Mouse (Mus musculus) heart, embryonic 15.5 days (tissue): ENCODE measurements around the gene Rgp1. TPM values are rescaled to one million over a fixed set of nuclear protein-coding genes. Genes with fewer than 3 reads are reported as not detected.

ENCODE experiments used
- ATAC-seq: fragments of 200-750 bp; cut with Nextera tagmentation; replicated peaks from 2 replicates; pipeline ENCODE4 v1.8.0; 2017; ENCODE audit warnings: low read depth, moderate TSS enrichment; ENCODE audit not compliant: insufficient number of reproducible peaks, insufficient read depth, low FRiP score
- H3K27ac ChIP-seq: fragments of 300-500 bp; sonication (generic); 2 replicates; pipeline ENCODE4 v1.5.1; 2015; ENCODE audit warnings: mild to moderate bottlenecking, inconsistent platforms
- H3K27me3 ChIP-seq: fragments of 300-500 bp; sonication (generic); 2 replicates; pipeline ENCODE4 v1.6.1; 2015; ENCODE audit warnings: inconsistent platforms
- H3K36me3 ChIP-seq: fragments of 300-500 bp; sonication (generic); 2 replicates; pipeline ENCODE4 v1.6.1; 2015; ENCODE audit warnings: mild to moderate bottlenecking, inconsistent platforms
- H3K4me1 ChIP-seq: fragments of 300-500 bp; sonication (generic); replicated peaks from 2 replicates; pipeline ENCODE4 v1.6.1; 2015; ENCODE audit warnings: inconsistent platforms
- H3K4me2 ChIP-seq: fragments of 300-500 bp; sonication (generic); 2 replicates; pipeline ENCODE4 v1.6.1; 2015; ENCODE audit warnings: inconsistent platforms, mild to moderate bottlenecking, moderate library complexity
- H3K4me3 ChIP-seq: fragments of 300-500 bp; sonication (generic); 2 replicates; pipeline ENCODE4 v1.5.1; 2015; ENCODE audit warnings: mild to moderate bottlenecking, inconsistent platforms
- H3K9ac ChIP-seq: fragments of 300-500 bp; sonication (generic); 2 replicates; pipeline ENCODE4 v1.6.1; 2015; ENCODE audit warnings: mild to moderate bottlenecking, inconsistent platforms
- H3K9me3 ChIP-seq: fragments of 300-500 bp; sonication (generic); replicated peaks from 2 replicates; pipeline ENCODE4 v1.6.1; 2016; ENCODE audit warnings: inconsistent platforms
- WGBS: fragments of 180-500 bp; shearing (Covaris S2); methylation state at CpG from one replicate; pipeline ENCODE4 v1.1.7; 2015; ENCODE audit warnings: mixed read lengths; 5-methylcytosine and 5-hydroxymethylcytosine counted together
- polyA plus RNA-seq: library from polyadenylated mRNA; unstranded; fragments of >200 nt; fragmentation: Nextera tagmentation; extraction: Ambion mirVana; gene quantifications from 2 replicates; pipeline ENCODE4 v1.2.1, GENCODE M21; 2015

Rgp1 gene
- polyA plus RNA-seq, 1 experiment from 2014 or later = 14.6 TPM

GRCm38 (mm10) chr4:43598200-43598599 is 19.7 kb downstream of the Rgp1 start:
- Histone ChIP-seq H3K9me3 (no peaks in the 10 kb centered on the region), H3K4me1 (no peaks in the 10 kb centered on the region), H3K9ac (no peak overlapping the region), H3K27ac (no peak overlapping the region), H3K36me3 (no peaks in the 10 kb centered on the region), H3K27me3 (0 out of 2 replicates have a peak, but pooled peaks cover 3% of the 10 kb centered on the region), H3K4me2 (no peak overlapping the region), H3K4me3 (no peak overlapping the region)
- no peak for ATAC-seq
- WGBS = 76% methylated on average over 4 of the region's 4 CpGs

- Histone ChIP-seq H3K4me3 (no peak overlapping the region), H3K9me3 (no peaks in the 10 kb centered on the region), H3K9ac (no peak overlapping the region), H3K4me1 (no peaks in the 10 kb centered on the region), H3K4me2 (no peak overlapping the region), H3K27me3 (0 out of 2 replicates have a peak, but pooled peaks cover 3% of the 10 kb centered on the region), H3K36me3 (no peaks in the 10 kb centered on the region), H3K27ac (no peak overlapping the region)
- WGBS = 78% methylated on average over 7 of the region's 7 CpGs
- ATAC-seq = no peak
These were observed 20.3 kb downstream of the Rgp1 start for GRCm38 (mm10) chr4:43598650-43599380.

GRCm38 (mm10) chr4:43600195-43600934 is 21.9 kb downstream of the Rgp1 start:
- Histone ChIP-seq H3K4me3 (no peak overlapping the region), H3K36me3 (no peaks in the 10 kb centered on the region), H3K27ac (no peak overlapping the region), H3K4me2 (no peak overlapping the region), H3K4me1 (peaks cover 7% of the 10 kb centered on the region), H3K9ac (no peak overlapping the region), H3K27me3 (0 out of 2 replicates have a peak, but pooled peaks cover 3% of the 10 kb centered on the region), H3K9me3 (no peaks in the 10 kb centered on the region)
- no peak for ATAC-seq
- WGBS = 67% methylated on average over 9 of the region's 9 CpGs

GRCm38 (mm10) chr4:43604099-43604498 is 25.6 kb downstream of the Rgp1 start:
- Histone ChIP-seq H3K9ac (no peak overlapping the region), H3K27ac (no peak overlapping the region), H3K36me3 (no peaks in the 10 kb centered on the region), H3K27me3 (0 out of 2 replicates have a peak, but pooled peaks cover 3% of the 10 kb centered on the region), H3K4me1 (peaks cover 7% of the 10 kb centered on the region), H3K4me2 (no peak overlapping the region), H3K9me3 (no peaks in the 10 kb centered on the region), H3K4me3 (no peak overlapping the region)
- ATAC-seq = no peak
- WGBS = 79% methylated on average over 3 of the region's 3 CpGs

GRCm38 (mm10) chr4:43604751-43605685 is 26.5 kb downstream of the Rgp1 start:
- H3K4me2 ChIP-seq = no peak overlapping the region
- WGBS = 44% methylated on average over 9 of the region's 9 CpGs
- H3K27me3 ChIP-seq = 0 out of 2 replicates have a peak, but pooled peaks cover 3% of the 10 kb centered on the region
- no peaks in the 10 kb centered on the region for H3K36me3 ChIP-seq
- H3K4me1 ChIP-seq = peaks cover 7% of the 10 kb centered on the region
- H3K4me3 ChIP-seq = no peak overlapping the region
- no peak overlapping the region for H3K27ac ChIP-seq
- no peak overlapping the region for H3K9ac ChIP-seq
- H3K9me3 ChIP-seq = no peaks in the 10 kb centered on the region
- ATAC-seq = no peak

- Histone ChIP-seq H3K4me1 (no peaks in the 10 kb centered on the region), H3K9ac (no peak overlapping the region), H3K4me3 (no peak overlapping the region), H3K27ac (no peak overlapping the region), H3K9me3 (no peaks in the 10 kb centered on the region), H3K36me3 (no peaks in the 10 kb centered on the region), H3K27me3 (no peaks in the 10 kb centered on the region), H3K4me2 (no peak overlapping the region)
- 56% methylated on average over 10 of the region's 10 CpGs for WGBS
- no peak for ATAC-seq
These were observed 34.0 kb downstream of the Rgp1 start for GRCm38 (mm10) chr4:43612534-43612933.

GRCm38 (mm10) chr4:43613060-43613730 is 34.7 kb downstream of the Rgp1 start:
- no peak overlapping the region for H3K27ac ChIP-seq
- no peaks in the 10 kb centered on the region for H3K4me1 ChIP-seq
- H3K9me3 ChIP-seq = no peaks in the 10 kb centered on the region
- WGBS = 56% methylated on average over 3 of the region's 3 CpGs
- no peak overlapping the region for H3K9ac ChIP-seq
- H3K27me3 ChIP-seq = no peaks in the 10 kb centered on the region
- no peak overlapping the region for H3K4me2 ChIP-seq
- H3K4me3 ChIP-seq = no peak overlapping the region
- ATAC-seq = no peak
- H3K36me3 ChIP-seq = no peaks in the 10 kb centered on the region

- H3K27me3 ChIP-seq = no peaks in the 10 kb centered on the region
- 59% methylated on average over 4 of the region's 4 CpGs for WGBS
- H3K4me1 ChIP-seq = no peaks in the 10 kb centered on the region
- H3K9me3 ChIP-seq = 0 out of 2 replicates have a peak, but pooled peaks cover 2% of the 10 kb centered on the region
- H3K4me3 ChIP-seq = no peak overlapping the region
- H3K27ac ChIP-seq = no peak overlapping the region
- H3K4me2 ChIP-seq = no peak overlapping the region
- ATAC-seq = no peak
- H3K9ac ChIP-seq = no peak overlapping the region
- H3K36me3 ChIP-seq = no peaks in the 10 kb centered on the region
These were observed 41.7 kb downstream of the Rgp1 start for GRCm38 (mm10) chr4:43620146-43620778.

GRCm38 (mm10) chr4:43629106-43629817 is 50.7 kb downstream of the Rgp1 start:
- H3K27me3 ChIP-seq = peaks cover 7% of the 10 kb centered on the region; the same call in 1 of the 2 replicates
- no peak for ATAC-seq
- no peak overlapping the region for H3K27ac ChIP-seq
- H3K4me1 ChIP-seq = peaks cover 34% of the 10 kb centered on the region
- H3K9ac ChIP-seq = no peak overlapping the region
- H3K36me3 ChIP-seq = no peaks in the 10 kb centered on the region
- 44% methylated on average over 20 of the region's 20 CpGs for WGBS
- H3K4me3 ChIP-seq = peak overlapping the region; percentile 10
- H3K9me3 ChIP-seq = 0 out of 2 replicates have a peak, but pooled peaks cover 2% of the 10 kb centered on the region
- peak overlapping the region; percentile 47 for H3K4me2 ChIP-seq
